Mouse (Mus musculus) liver, adult (tissue): ENCODE results near the gene Slc22a14.
A peak's percentile ranks its signal among the peaks of the same experiment; 100 is the strongest.

Experiments
- GATA4 ChIP-seq: IDR thresholded peaks from 2 replicates; pipeline ENCODE4 v1.6.1; 2014; ENCODE audit warnings: mild to moderate bottlenecking, low read length; ENCODE audit not compliant: insufficient replicate concordance

Slc22a14 gene

DNA sequence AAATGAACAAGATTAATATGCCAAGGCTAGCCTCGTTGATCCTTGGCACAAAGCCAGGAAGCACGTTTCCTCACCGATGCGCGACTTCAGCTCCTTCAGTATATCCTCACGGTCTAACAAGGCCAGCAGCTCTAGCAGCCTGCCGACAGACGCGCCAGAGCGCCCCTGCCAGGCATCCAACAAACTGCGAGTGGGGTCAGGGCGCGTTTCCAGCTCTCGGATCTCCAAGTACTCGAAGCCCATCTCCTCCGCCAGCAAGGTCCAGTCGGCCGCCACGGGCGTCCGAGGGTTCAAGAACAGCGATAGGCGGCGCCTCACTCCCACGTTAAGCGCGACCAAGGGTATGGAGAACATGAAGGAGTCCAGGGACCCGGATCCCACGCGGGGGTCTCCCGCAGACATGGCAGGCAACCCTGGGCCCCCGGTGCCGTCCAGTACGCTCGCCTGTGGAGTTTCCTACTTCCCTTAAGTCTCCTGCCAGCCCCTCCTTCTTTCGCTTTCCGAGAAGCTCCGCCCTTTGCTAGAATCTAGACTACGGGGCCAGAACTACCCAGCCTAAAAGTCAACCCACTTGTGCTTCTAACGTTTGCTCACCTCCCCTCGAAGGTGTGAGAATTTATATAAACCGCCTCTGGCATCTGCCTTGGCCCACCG is 25.7 kb downstream of the Slc22a14 start, which contains the start of gene Acaa1a:
Gene Acaa1a, plus strand, starts transcription at position 119 of the 654 bp plus-strand sequence.
- TF ChIP-seq GATA4 = no peak

DNA sequence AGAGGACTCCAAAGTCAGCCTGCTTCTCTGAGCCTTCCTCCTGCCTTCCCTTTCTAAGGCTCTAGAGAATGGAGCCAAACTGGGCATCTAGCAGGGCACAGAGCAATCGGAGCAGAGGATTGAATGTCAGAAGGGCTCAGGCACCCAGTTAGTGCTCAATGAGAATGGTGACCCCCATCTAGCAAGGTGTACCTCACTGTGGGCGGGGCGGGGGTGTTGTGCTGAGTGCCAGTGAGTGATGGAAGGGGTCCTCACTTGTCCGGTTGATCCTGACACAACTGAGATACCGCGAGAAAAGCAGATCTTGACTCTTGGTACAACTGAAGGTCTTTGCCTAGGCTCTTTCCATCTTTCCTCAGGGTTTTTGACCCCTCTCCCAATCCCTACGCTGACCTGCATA is 26.2 kb downstream of the Slc22a14 start:
- TF ChIP-seq GATA4 = no peak

GRCm38 (mm10) chr9:119338350-119338749 is 27.0 kb downstream of the Slc22a14 start:
- no peak for TF ChIP-seq GATA4

GRCm38 (mm10) chr9:119337842-119338241 is 27.5 kb downstream of the Slc22a14 start:
- no peak for TF ChIP-seq GATA4

DNA sequence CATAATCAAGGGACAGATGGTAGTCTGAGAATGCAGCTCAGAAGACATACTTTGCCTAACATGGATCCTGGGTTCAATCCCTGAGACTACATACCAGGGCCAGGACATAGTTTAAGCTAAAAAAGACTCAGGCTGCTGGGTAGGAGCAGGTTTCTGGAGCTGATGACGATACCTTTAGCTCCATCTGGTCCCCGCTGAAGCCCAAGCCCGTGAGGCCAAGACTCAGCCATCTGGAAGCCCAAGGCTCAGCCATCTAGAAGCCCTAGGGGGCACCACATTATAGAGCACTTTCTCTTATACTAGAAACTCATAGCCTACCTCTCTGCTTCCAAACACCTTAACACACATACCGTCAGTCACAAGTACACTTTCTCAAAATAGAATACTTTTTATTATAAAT is 29.8 kb downstream of the Slc22a14 start:
- TF ChIP-seq GATA4 = no peak

GRCm38 (mm10) chr9:119334834-119335233 is 30.5 kb downstream of the Slc22a14 start:
- no peak for TF ChIP-seq GATA4

DNA sequence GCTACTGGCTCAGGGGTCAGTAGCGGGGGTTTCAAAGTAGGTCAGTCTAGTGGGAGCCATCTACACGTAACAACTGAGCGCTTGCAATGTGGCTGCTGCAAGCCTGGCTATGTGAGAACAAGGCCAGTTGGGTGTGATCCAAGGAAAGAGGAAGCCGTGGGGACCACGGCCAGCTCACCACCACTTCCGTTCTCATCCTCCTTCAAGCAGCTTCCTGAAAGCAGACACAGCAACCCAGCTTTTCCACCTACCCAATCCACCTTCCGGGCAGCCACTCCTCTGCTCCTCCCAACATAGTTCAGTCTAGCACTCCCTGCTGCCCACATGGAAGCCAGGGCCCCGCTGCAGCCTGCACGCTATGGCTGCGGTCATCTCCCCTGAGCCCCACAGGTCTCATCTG is 31.0 kb downstream of the Slc22a14 start:
- no peak for TF ChIP-seq GATA4

DNA sequence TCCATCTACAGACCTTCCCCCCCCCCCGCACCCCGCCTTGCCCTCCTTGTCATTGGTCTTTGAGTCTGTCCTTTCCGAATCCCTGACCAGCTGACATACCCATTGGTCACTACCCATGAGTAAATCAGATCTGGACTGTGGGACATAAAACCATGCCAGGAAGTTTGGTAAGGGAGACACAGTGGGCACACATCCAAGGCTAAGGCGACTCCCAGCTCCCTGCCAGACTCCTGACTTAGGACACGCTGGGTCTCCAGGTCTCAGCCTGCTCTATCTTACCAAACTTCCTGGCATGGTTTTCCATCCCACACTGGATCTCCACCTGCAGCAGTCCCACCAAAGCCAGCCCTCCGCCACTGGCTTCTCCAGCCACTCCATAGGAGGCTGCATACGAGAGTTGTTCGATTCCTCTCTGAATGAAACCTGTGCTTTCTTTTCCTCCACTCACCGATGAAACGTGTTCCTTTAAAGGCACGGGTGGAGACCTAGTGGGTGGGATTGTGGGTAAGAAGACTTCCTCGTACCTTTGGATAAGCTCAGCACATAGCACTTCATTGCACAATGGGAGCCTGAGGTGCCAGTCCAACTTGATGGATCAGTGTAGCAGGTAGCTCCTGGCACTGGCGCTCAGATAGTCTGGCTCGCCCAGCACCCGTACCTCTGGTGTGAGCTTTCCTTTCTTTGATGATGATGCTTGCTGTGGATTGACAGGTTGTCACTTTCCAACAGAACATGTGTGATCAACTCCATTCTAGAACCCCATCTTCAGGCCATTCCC is 35.0 kb downstream of the Slc22a14 start:
- TF ChIP-seq GATA4 = no peak

GRCm38 (mm10) chr9:119328488-119328887 is 36.9 kb downstream of the Slc22a14 start:
- no peak for TF ChIP-seq GATA4

- no peak for TF ChIP-seq GATA4
Observed at GRCm38 (mm10) chr9:119324130-119324529, 41.2 kb downstream of the Slc22a14 start.

DNA sequence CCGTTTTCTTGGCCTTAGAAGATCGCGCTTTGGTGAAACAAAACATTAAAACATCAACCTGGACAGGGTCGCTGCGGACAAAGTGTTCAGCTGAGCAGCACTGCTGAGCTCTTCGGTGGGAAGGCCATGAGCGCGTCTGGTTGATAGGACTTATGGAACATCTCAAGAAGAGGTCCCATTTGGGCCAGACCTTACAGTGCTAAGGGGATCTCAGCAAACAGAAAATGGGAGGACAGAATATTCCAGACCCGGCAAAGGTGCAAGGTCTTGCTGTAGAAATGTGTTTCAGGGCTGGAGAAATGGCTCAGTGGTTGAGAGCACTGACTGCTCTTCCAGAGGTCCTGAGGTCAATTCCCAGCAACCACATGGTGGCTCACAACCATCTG is 42.1 kb downstream of the Slc22a14 start:
- no peak for TF ChIP-seq GATA4

DNA sequence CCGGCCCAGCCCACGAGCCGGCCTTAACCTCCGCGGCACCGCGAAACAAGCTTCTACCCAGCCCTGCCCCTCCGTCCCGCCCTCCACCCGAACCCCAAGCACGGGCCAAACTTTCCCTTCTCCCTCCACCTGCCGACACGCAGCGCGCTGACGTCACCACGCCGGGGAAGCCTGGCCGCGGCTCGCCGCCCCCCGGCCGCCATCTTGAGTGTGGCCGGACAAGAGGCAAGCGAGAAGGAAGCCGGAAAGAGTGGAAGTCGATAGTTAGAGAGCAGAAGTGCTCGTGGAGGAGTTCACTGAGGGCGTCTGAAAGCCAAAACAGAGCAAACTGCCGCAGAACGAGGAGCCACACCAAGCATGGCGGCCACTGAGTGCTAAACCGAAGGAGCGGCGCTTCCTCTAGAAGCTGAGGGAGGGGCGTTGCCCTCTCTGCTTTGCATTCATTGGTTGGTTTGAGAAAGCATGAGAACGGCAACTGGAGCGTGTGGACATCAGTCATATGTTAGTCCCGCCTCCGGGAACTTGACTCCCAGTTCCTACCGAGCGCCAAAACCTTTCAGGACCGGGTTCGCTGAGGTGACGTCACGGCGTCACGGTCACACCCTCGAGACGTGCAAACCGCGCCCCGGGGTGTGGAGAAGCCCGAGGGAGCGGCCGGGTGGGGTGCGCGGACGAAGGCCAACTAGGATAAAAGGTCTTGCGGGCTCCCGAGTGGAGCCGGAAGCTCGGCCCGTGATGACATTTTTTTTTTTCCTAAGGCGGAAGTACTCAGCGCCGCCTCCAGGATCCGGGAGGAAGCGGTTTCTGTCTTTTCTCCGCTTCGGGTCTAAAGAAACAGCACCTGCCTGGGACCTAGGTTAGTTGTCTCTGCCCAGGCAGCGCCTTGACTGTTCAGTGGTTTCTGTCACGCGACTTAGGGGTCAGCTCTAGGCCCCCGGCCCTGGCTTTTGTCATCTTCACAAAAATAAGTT is 42.8 kb downstream of the Slc22a14 start, which contains the start of gene Oxsr1:
Gene Oxsr1, minus strand, starts transcription at position 139 of the 971 bp plus-strand sequence.
- peak; percentile 22; the same call in 1 of the 2 replicates for TF ChIP-seq GATA4

- TF ChIP-seq GATA4 = no peak
Observed at GRCm38 (mm10) chr9:119321392-119322229, 43.7 kb downstream of the Slc22a14 start.

DNA sequence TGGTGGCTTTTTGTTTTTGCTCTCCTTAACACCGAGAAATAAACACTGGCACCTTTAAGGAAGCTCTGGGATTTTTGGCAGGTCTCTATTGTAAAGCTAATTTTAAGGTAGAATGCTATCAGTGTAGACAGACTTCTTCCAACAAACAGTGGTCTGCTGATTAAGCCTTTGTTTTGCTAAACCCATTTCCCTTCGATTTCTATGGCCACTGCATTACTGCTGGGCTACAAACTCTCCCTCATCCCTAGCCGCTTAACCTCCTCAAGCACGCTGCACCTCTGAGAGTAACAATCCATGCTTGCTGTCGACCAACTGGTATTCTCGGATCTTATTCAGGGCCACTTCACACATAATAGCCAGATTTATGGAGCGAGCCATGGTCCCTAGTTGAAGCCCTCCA is 44.4 kb downstream of the Slc22a14 start:
- no peak for TF ChIP-seq GATA4
